Mouse (Mus musculus) left cerebral cortex, adult 18-20 months (tissue): ENCODE measurements around the gene Itgad. TPM values are rescaled to one million over a fixed set of nuclear protein-coding genes. Genes with fewer than 3 reads are reported as not detected.

Experiments used
- DNase-seq, 2 experiments: peaks; one replicate each; pipeline ENCODE4 v3.0.0; 2021 to 2022; ENCODE audit warnings: low spot score in 2 of 2, mixed read lengths in 1 of 2
- total RNA-seq, 2 experiments: library from RNA; stranded (reverse); gene quantifications; 2 replicates each; pipeline ENCODE4 v1.2.3; 2021

The Itgad gene
- total RNA-seq, 2 experiments from 2014 or later = not detected

GRCm38 (mm10) chr7:128178385-128178784 is 24.2 kb downstream of the Itgad start:
- peak; percentile 59 to 75 for DNase-seq

DNA sequence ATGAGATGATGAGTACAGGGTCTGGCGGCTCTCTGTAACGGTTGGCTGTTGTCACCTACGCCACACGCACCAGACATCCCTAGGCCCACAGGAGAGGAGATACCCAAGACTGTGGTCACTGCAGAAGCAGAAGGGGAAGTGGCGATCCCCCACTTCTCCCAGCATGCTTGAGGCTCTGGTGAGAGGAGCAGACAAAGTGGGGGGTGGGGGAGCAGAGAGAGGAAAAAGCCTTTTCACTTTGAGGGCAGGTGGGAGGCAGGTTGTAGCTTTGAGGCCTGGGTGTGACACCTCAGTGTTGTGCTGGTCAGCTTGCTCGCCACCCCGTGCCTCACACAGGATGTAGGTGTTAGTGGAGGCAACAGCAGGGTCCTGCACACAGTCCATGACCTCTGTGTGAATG is 25.9 kb downstream of the Itgad start:
- no peak for DNase-seq

- DNase-seq = no peak
These were observed 26.4 kb downstream of the Itgad start for GRCm38 (mm10) chr7:128180546-128180945.

DNA sequence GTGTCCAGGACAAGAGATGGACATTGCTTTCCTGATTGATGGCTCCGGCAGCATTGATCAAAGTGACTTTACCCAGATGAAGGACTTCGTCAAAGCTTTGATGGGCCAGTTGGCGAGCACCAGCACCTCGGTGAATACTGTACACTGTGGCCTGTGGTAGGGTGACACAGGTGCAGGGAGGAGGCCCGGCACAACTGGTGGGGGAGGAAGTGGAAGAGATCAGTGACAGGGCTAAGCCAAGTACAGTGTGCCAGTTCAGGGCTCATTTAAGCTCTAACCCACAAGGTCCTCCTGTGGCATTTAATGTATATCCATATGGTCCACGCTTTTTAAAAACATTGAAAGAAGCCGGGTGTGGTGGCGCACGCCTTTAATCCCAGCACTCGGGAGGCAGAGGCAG is 27.5 kb downstream of the Itgad start:
- no peak for DNase-seq

- no peak for DNase-seq
These were observed 47.4 kb downstream of the Itgad start for GRCm38 (mm10) chr7:128201607-128202006.

GRCm38 (mm10) chr7:128203071-128203470 is 48.9 kb downstream of the Itgad start:
- DNase-seq = no peak

DNA sequence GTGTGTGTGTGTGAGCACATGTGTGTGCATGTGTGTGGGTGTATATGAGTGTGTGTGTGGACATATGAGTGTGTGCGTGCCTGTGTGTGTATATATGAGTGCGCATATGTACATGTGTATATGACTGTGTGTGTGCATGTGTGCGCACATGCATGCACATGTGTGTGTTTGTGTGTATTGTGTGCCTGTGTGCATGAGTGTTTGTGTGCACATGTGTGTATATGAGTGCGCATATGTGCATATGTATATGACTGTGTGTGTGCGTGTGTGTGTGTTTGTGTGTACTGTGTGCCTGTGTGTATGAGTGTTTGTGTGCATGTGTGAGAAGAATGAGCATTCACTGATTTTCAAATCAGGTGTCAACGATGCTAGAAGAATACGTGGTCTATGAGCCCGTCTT is 50.0 kb downstream of the Itgad start:
- DNase-seq = no peak

- no peak for DNase-seq
These were observed 51.5 kb downstream of the Itgad start for GRCm38 (mm10) chr7:128205695-128206094.

DNA sequence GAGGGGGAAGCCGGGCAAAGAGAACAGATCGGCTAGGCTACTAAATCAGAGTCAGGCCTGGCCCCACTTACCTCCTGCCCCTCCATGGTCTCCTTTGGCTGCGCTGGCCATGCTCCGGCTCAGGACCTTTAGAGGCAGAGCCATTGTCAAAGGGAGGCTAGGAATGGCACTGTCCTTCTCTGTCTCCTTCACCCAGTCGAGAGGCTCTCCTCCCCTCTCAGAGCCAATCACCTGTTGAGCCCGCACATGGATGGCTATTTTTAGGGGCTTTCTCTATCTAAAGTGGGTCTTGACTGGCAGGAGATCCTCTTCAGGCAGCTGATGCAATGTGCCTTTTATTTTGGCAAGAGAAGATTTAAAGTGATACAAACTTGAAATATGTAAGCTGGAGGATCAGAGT is 52.0 kb downstream of the Itgad start, which contains the start of gene Cox6a2:
Gene Cox6a2 (minus strand): TSS at position 236 of the 400 bp plus-strand sequence.
- no peak for DNase-seq

DNA sequence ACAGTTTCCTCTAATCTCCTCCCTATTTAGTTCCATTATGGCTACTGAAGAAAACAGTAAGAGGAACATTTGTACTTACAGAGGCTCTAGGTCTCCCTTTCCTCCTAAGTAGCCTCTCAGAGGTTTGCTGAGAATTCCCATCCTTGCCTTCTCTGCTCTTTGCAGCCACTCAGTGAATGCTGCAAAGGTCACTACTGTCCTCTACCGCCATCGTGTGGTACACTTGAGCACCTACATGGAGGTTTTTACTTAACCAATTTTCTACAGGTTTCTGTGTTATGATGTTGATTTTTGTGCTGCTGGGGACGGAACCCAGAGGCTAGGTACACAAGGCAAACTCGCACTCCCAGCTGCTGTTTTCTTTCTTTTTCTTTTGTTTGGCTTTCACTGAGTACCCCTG is 54.0 kb downstream of the Itgad start:
- DNase-seq = peak; percentile 54 to 74

GRCm38 (mm10) chr7:128209826-128210225 is 55.6 kb downstream of the Itgad start:
- no peak for DNase-seq

- DNase-seq = no peak
These were observed 65.8 kb downstream of the Itgad start for GRCm38 (mm10) chr7:128219952-128220351.

- DNase-seq = no peak
These were observed 66.8 kb downstream of the Itgad start for GRCm38 (mm10) chr7:128220936-128221335.

DNA sequence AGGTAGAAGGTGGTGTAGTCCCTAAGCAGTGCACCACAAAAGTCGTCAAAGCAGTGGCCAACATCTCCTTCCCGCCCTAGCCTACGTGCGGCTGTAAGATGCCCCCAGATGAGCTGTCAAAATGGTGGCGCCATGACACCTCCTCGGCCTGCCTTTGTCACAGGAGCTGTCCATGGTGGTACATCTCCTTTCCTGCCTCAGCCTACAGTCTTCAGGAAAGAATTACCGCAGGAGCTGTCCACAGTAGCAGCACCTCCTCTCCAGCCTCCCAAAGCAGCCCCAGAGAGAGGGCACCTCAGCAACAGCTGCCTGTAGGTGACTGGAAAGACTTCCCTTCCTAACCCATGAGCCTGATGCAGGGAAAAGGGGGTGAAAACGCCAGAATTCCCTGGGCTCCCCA is 77.6 kb downstream of the Itgad start:
- DNase-seq = no peak

DNA sequence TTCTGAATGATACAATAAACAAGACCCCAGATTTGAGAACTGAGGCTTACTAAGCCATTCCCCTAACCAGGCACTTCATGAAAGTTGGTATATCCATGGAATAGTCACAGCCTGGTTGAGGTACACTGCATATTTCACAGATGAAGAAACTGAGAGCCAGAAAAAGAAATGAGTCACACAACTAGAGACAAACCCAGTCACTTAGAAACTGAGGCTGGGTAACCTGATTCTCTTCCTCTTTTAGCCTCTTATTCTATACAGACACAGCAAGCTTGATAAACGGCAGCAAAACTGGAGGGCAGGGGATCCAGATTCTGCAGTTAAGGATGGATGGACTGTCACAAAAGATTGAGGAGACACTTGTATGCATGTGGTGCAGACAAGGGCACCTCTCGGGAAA is 80.6 kb downstream of the Itgad start:
- DNase-seq = no peak

GRCm38 (mm10) chr7:128235481-128235880 is 81.3 kb downstream of the Itgad start:
- no peak for DNase-seq

- DNase-seq = no peak
These were observed 82.2 kb downstream of the Itgad start for GRCm38 (mm10) chr7:128236426-128236825.

GRCm38 (mm10) chr7:128236856-128237592 is 82.8 kb downstream of the Itgad start, which contains the start of gene Armc5:
Armc5 (plus strand) TSS chr7:128237342.
- peak; percentile 82 to 86 for DNase-seq

DNA sequence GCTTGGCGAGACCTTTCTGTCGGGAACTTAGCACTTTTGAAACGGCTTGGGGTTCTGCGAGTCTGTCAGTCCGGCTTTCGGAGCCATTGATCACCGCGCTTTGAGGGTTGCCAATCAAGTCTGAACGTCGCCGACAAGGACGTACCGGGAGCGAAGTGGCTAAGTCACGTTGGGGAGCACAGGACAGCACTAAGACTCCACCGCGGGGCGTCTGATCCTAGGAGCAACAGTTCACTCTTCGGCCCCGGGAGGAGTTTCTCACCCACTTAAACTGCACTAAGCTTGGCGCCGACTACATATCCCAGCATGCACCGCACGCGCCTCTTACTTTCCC is 83.4 kb downstream of the Itgad start:
- DNase-seq = no peak

GRCm38 (mm10) chr7:128237927-128238778 is 84.0 kb downstream of the Itgad start, which contains the start of gene 9130023H24Rik:
9130023H24Rik (minus strand) TSS chr7:128238031.
- peak; percentile 100 for DNase-seq

- DNase-seq = no peak
These were observed 84.8 kb downstream of the Itgad start for GRCm38 (mm10) chr7:128238991-128239390.

DNA sequence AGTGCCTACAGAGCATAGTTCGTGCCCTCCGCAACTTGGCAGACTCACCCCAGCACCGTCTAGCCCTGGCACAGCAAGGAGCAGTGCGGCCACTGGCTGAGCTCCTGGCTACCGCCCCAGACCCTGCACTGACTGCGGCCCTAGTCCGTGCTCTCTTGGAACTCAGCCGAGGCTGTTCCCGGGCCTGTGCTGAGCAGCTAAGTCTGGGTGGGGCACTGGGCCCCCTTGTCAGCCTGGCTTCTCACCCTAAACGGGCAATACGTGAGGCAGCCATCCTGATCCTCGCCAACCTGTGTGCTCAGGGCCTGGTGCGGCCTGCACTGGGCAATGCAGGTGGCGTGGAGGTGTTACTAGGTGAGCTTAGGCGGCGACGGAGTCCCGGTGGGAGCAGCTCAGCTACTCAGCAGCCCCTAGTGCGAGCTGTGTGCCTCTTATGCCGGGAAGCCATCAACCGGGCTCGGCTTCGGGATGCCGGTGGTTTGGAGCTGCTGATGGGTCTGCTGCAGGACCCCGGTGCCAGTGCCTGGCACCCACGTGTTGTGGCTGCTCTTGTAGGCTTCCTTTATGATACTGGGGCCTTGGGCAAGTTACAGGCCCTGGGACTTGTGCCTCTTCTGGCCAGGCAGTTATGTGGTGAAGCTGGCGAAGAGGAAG is 86.1 kb downstream of the Itgad start:
- no peak for DNase-seq
